ENCODE assay signal across 13 mouse cellular contexts in the genomic region with DNA sequence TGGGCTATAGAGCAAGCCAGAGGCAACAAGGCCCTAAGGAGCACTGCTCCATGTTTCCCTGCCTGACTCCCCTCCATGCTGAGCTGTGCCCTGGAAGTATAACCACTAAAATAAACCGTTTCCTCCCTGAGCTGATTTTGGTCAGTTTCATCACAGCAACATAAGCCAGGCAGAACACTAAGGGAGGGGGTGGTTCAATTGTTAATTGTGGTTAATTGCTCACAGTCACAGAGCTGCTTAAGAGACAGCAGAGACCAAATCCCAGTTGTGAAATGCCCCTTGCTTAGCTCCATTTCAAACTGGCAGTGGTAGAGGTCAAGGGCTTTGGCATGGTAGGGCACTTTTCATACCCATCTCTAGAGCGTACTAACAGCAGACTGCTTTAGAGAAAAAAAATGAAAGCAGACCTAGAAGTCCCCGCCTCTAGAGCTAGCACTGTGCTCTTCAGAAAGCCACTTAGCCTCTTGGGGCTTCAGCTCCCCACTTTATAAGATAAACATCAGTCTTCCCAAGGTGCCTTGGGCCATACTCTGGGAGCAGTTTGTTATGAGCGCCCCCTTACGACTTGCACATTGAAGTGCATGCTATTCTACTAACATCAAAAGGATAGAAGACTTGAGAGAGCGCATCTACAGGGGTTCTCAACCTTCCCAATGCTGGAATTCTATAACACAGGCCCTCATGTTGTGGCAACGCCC.
DNase-seq lines count a peak whose midpoint lies in the region; ATAC-seq and TF ChIP-seq lines count a peak whose summit lies in the region.
"Had no signal": no experiment of that assay in that cellular context is flagged by ENCODE, and none has a peak within 500 bp of the region (broad histone marks: within the 10 kb centered on the region; RNA-seq: fewer than 3 reads in every experiment).

No protein-coding gene starts in this region.

- 66% methylated on average over 7 of the region's 7 CpGs for WGBS in forebrain, postnatal 0 days
- 65% methylated on average over 7 of the region's 7 CpGs for WGBS in forebrain, embryonic 15.5 days

- H3K9ac ChIP-seq in forebrain, postnatal 0 days: no peak overlapping the region
- no peak overlapping the region for H3K9ac ChIP-seq in forebrain, embryonic 15.5 days (replicated peaks)
- H3K9ac ChIP-seq: midbrain, embryonic 12.5 days had no signal

- no peaks in the 10 kb centered on the region for H3K27me3 ChIP-seq in forebrain, postnatal 0 days (ENCODE audit: insufficient read depth, low read length)
- H3K27me3 ChIP-seq in forebrain, embryonic 15.5 days: no peaks in the 10 kb centered on the region
- H3K27me3 ChIP-seq: midbrain, embryonic 12.5 days had no signal

- no peak overlapping the region for H3K27ac ChIP-seq in forebrain, postnatal 0 days (ENCODE audit: low read depth, low read length)
- no peak overlapping the region for H3K27ac ChIP-seq in forebrain, embryonic 15.5 days (replicated peaks)
- H3K27ac ChIP-seq in left cerebral cortex, adult 2 months: no peak overlapping the region
- H3K27ac ChIP-seq: forebrain, embryonic 10.5 days; midbrain, embryonic 12.5 days had no signal

- no peak for ATAC-seq in forebrain, postnatal 0 days
- ATAC-seq in forebrain, embryonic 15.5 days (replicated peaks): no peak

- intact Hi-C loops in left cerebral cortex, adult 2 months (cut with DNase I): no loop called here

- H3K4me2 ChIP-seq in forebrain, postnatal 0 days (ENCODE audit: low read depth): no peak overlapping the region
- no peak overlapping the region for H3K4me2 ChIP-seq in forebrain, embryonic 15.5 days (replicated peaks)
- H3K4me2 ChIP-seq: midbrain, embryonic 12.5 days had no signal

- no peak for DNase-seq in forebrain, postnatal 0 days
- DNase-seq in left cerebral cortex, adult 2 months (ENCODE audit: extremely low spot score in 1 of 2, low spot score in 2 of 2): no peak
- DNase-seq in left cerebral cortex, adult 11 months (ENCODE audit: low spot score): no peak
- DNase-seq in Muller cell, postnatal 12 days (ENCODE audit: inconsistent ontology term): peak; percentile 37
- peak; percentile 11 for DNase-seq in lung, postnatal 10 days
- DNase-seq in MN1 (ENCODE audit: low spot score): no peak
- DNase-seq in thymus, postnatal 36 days: no peak
- DNase-seq: cerebellum, postnatal 25 days; kidney, adult 11 months; layer of hippocampus, adult 9-11 months had no signal

- no peaks in the 10 kb centered on the region for H3K9me3 ChIP-seq in forebrain, postnatal 0 days (ENCODE audit: low read length)
- no peaks in the 10 kb centered on the region for H3K9me3 ChIP-seq in forebrain, embryonic 15.5 days
- H3K9me3 ChIP-seq: forebrain, embryonic 10.5 days; midbrain, embryonic 12.5 days had no signal

- no peaks in the 10 kb centered on the region for H3K36me3 ChIP-seq in forebrain, postnatal 0 days (ENCODE audit: insufficient read depth)
- H3K36me3 ChIP-seq in forebrain, embryonic 15.5 days: no peaks in the 10 kb centered on the region
- H3K36me3 ChIP-seq: forebrain, embryonic 10.5 days; midbrain, embryonic 12.5 days had no signal

- H3K4me3 ChIP-seq in forebrain, postnatal 0 days (ENCODE audit: low read depth, low read length): no peak overlapping the region
- H3K4me3 ChIP-seq in forebrain, embryonic 15.5 days: no peak overlapping the region
- H3K4me3 ChIP-seq in left cerebral cortex, adult 2 months: no peak overlapping the region
- H3K4me3 ChIP-seq: forebrain, embryonic 10.5 days; midbrain, embryonic 12.5 days had no signal

- peak; percentile 12; the same call in 1 of the 2 replicates for TF ChIP-seq CTCF in forebrain, postnatal 0 days (IDR thresholded peaks at IDR 0.05; ENCODE audit: low read depth)
- TF ChIP-seq CTCF in left cerebral cortex, adult 2 months (IDR thresholded peaks at IDR 0.05): peak; percentile 20; the same call in 1 of the 2 replicates

- H3K4me1 ChIP-seq in forebrain, postnatal 0 days (ENCODE audit: insufficient read depth): no peaks in the 10 kb centered on the region
- peaks cover 9% of the 10 kb centered on the region for H3K4me1 ChIP-seq in forebrain, embryonic 15.5 days
- H3K4me1 ChIP-seq: forebrain, embryonic 10.5 days had no signal

Comparison
In these comparisons a context has a peak if more than half of its experiments do, and no peak if none do; other contexts are left out.
1. DNase-seq: peak in Muller cell, postnatal 12 days (single experiment) and lung, postnatal 10 days (single experiment); none in forebrain, postnatal 0 days (single experiment), left cerebral cortex, adult 2 months (0 of 2), left cerebral cortex, adult 11 months (single experiment), MN1 (single experiment) and thymus, postnatal 36 days (0 of 2).